In the genomic region with DNA sequence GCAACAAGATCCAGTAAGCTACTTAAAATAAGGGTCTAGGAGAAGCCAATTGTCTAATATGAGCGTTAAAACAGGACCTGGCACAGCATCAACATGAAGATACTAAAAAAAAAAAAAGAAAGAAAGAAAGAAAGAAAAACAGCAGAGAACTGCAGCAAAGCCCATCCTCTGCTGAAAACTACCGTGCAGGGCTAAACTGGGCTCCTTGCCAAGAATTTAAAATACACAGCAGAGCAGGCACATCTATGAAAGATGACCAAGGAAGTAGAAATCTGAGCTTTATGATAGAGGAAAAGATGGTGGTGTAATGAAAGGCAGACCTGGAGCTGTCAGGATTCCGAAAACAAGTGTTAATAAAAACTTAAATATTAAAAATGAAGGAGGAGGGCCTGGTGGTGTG, we compare ENCODE assay signal across 16 mouse cellular contexts. TPM values are rescaled to one million over a fixed set of nuclear protein-coding genes. Genes with fewer than 3 reads are reported as not detected.
DNase-seq lines count a peak whose midpoint lies in the region; ATAC-seq and TF ChIP-seq lines count a peak whose summit lies in the region.
"Had no signal": no experiment of that assay in that cellular context is flagged by ENCODE, and none has a peak within 500 bp of the region (broad histone marks: within the 10 kb centered on the region; RNA-seq: fewer than 3 reads in every experiment).

No protein-coding gene starts in this region.

- TF ChIP-seq EP300 in lung, postnatal 0 days (IDR thresholded peaks at IDR 0.05): no peak

- H3K4me1 ChIP-seq in heart, embryonic 14.5 days (ENCODE audit: control insufficient read depth in 2 of 2, insufficient read depth in 2 of 2, low read length in 2 of 2): peaks cover 2 to 17% of the 10 kb centered on the region in 2 experiments; a peak in 3 of 4 replicates
- no peaks in the 10 kb centered on the region for H3K4me1 ChIP-seq in lung, postnatal 0 days (ENCODE audit: insufficient read depth, low read depth, low read length)
- peaks cover 4% of the 10 kb centered on the region; the same call in 1 of the 2 replicates for H3K4me1 ChIP-seq in embryonic facial prominence, embryonic 12.5 days
- H3K4me1 ChIP-seq: liver, embryonic 13.5 days had no signal

- H3K27ac ChIP-seq in heart, embryonic 14.5 days (replicated peaks in 1 of 2; ENCODE audit: control insufficient read depth in 1 of 2, insufficient read depth in 1 of 2, low read depth in 2 of 2, low read length in 2 of 2): peak overlapping the region in 1 of 2 experiments; percentile 27; a peak in 1 of 4 replicates
- no peak overlapping the region for H3K27ac ChIP-seq in lung, postnatal 0 days (ENCODE audit: low read length)
- H3K27ac ChIP-seq in embryonic facial prominence, embryonic 12.5 days: 0 out of 2 replicates have a peak overlapping the region, but pooled peaks have one; percentile 23
- H3K27ac ChIP-seq: liver, embryonic 13.5 days had no signal

- WGBS in heart, embryonic 14.5 days: 23% methylated on average over 3 of the region's 3 CpGs
- 21% methylated on average over 3 of the region's 3 CpGs for WGBS in lung, postnatal 0 days
- 18% methylated on average over 3 of the region's 3 CpGs for WGBS in embryonic facial prominence, embryonic 12.5 days

- no peak for ATAC-seq in heart, embryonic 14.5 days (ENCODE audit: insufficient number of reproducible peaks, insufficient read depth, low FRiP score, low read depth)
- ATAC-seq in lung, postnatal 0 days: no peak
- no peak for ATAC-seq in embryonic facial prominence, embryonic 12.5 days (ENCODE audit: insufficient number of reproducible peaks, insufficient read depth, low FRiP score, low TSS enrichment)
- ATAC-seq: Patski had no signal

- no peaks in the 10 kb centered on the region for H3K27me3 ChIP-seq in heart, embryonic 14.5 days (ENCODE audit: control insufficient read depth, insufficient read depth, low read length)
- no peaks in the 10 kb centered on the region for H3K27me3 ChIP-seq in lung, postnatal 0 days (replicated peaks; ENCODE audit: insufficient read depth, low read length)
- no peaks in the 10 kb centered on the region for H3K27me3 ChIP-seq in embryonic facial prominence, embryonic 12.5 days
- H3K27me3 ChIP-seq: liver, embryonic 13.5 days had no signal

- H3K4me3 ChIP-seq in heart, embryonic 14.5 days (ENCODE audit: control insufficient read depth in 1 of 2, insufficient read depth in 1 of 2, low read depth in 1 of 2, low read length in 2 of 2): no peak overlapping the region
- no peak overlapping the region for H3K4me3 ChIP-seq in lung, postnatal 0 days (ENCODE audit: low read depth, low read length)
- no peak overlapping the region for H3K4me3 ChIP-seq in embryonic facial prominence, embryonic 12.5 days
- H3K4me3 ChIP-seq: erythroblast, embryonic 14.5 days; liver, embryonic 13.5 days had no signal

- no peaks in the 10 kb centered on the region for H3K9me3 ChIP-seq in heart, embryonic 14.5 days (ENCODE audit: control insufficient read depth, low read length)
- H3K9me3 ChIP-seq in lung, postnatal 0 days (ENCODE audit: low read length): no peaks in the 10 kb centered on the region
- H3K9me3 ChIP-seq in embryonic facial prominence, embryonic 12.5 days: no peaks in the 10 kb centered on the region
- H3K9me3 ChIP-seq: liver, embryonic 13.5 days had no signal

- TF ChIP-seq CTCF in lung, postnatal 0 days (IDR thresholded peaks at IDR 0.05): no peak

- no peak overlapping the region for H3K9ac ChIP-seq in heart, embryonic 14.5 days (ENCODE audit: low read length)
- no peak overlapping the region for H3K9ac ChIP-seq in lung, postnatal 0 days (replicated peaks; ENCODE audit: low read depth)
- H3K9ac ChIP-seq in embryonic facial prominence, embryonic 12.5 days: no peak overlapping the region
- H3K9ac ChIP-seq: liver, embryonic 13.5 days had no signal

- peak; percentile 32 for DNase-seq in embryo, embryonic 11.5 days (ENCODE audit: low read depth, low spot score)
- DNase-seq in embryo, embryonic 10 days (ENCODE audit: low spot score): no peak
- no peak for DNase-seq in heart, adult 18-20 months
- peak; percentile 12 for DNase-seq in lung, postnatal 0 days (ENCODE audit: low spot score)
- no peak for DNase-seq in lung, postnatal 10 days
- DNase-seq in adrenal gland, adult 2 months: no peak
- DNase-seq: cerebellum, postnatal 36 days; kidney, adult 8-10 months; liver, embryonic 13.5 days; lung, postnatal 14 days; right cerebral cortex, postnatal 14 days had no signal

- H3K36me3 ChIP-seq in heart, embryonic 14.5 days (ENCODE audit: control insufficient read depth, insufficient read depth, low read length): no peaks in the 10 kb centered on the region
- no peaks in the 10 kb centered on the region for H3K36me3 ChIP-seq in lung, postnatal 0 days (ENCODE audit: insufficient read depth, low read length)
- no peaks in the 10 kb centered on the region for H3K36me3 ChIP-seq in embryonic facial prominence, embryonic 12.5 days
- H3K36me3 ChIP-seq: liver, embryonic 13.5 days had no signal

- H3K4me2 ChIP-seq in heart, embryonic 14.5 days (ENCODE audit: low read length): peak overlapping the region; percentile 32; the same call in 1 of the 2 replicates
- H3K4me2 ChIP-seq in lung, postnatal 0 days (replicated peaks; ENCODE audit: low read depth, low read length): no peak overlapping the region
- no peak overlapping the region for H3K4me2 ChIP-seq in embryonic facial prominence, embryonic 12.5 days (replicated peaks)
- H3K4me2 ChIP-seq: liver, embryonic 13.5 days; midbrain, embryonic 11.5 days had no signal

RNA-seq across cellular contexts. Expression of gene Pacrg, which starts 48.5 kb away (rescaled TPM):
- polyA plus RNA-seq in heart, embryonic 14.5 days (2014; fragmentation: Nextera tagmentation; extraction: Ambion mirVana): 1.0 and 1.2 TPM in 2 replicates
- 1 to 10 TPM; 1.1 to 2.1 TPM for total RNA-seq in heart, adult 18-20 months (2021)
- 6.7 and 8.1 TPM in 2 replicates for polyA plus RNA-seq in lung, postnatal 0 days (2015; fragmentation: Nextera tagmentation; extraction: Ambion mirVana)
- 2.2 and 2.5 TPM in 2 replicates for polyA plus RNA-seq in embryonic facial prominence, embryonic 12.5 days (2016; fragmentation: Nextera tagmentation; extraction: Ambion mirVana)
- 1 to 10 TPM; 2.6 to 2.7 TPM for total RNA-seq in adrenal gland, adult 2 months (2021)
- polyA plus RNA-seq in adrenal gland, adult 2 months (2012; rRNA removed): 0.54 and 0.82 TPM in 2 replicates
- polyA plus RNA-seq: erythroblast, embryonic 14.5 days had no signal

RNA-seq across cellular contexts. Expression of gene Prkn, which starts 48.5 kb away (rescaled TPM):
- 2.9 and 3.5 TPM in 2 replicates for polyA plus RNA-seq in heart, embryonic 14.5 days (2014; fragmentation: Nextera tagmentation; extraction: Ambion mirVana)
- total RNA-seq in heart, adult 18-20 months (2021): 10 to 100 TPM; 12.3 to 13.1 TPM
- polyA plus RNA-seq in lung, postnatal 0 days (2015; fragmentation: Nextera tagmentation; extraction: Ambion mirVana): 2.8 TPM in 2 replicates
- polyA plus RNA-seq in embryonic facial prominence, embryonic 12.5 days (2016; fragmentation: Nextera tagmentation; extraction: Ambion mirVana): 1.8 and 2.2 TPM in 2 replicates
- total RNA-seq in adrenal gland, adult 2 months (2021): 1 to 10 TPM; 6.3 to 8.8 TPM
- polyA plus RNA-seq in adrenal gland, adult 2 months (2012; rRNA removed): 3.2 and 4.8 TPM in 2 replicates
- polyA plus RNA-seq: erythroblast, embryonic 14.5 days had no signal

Comparison
In these comparisons a context has a peak if more than half of its experiments do, and no peak if none do; other contexts are left out.
1. DNase-seq: peak in embryo, embryonic 11.5 days (single experiment) and lung, postnatal 0 days (single experiment); none in embryo, embryonic 10 days (single experiment), heart, adult 18-20 months (0 of 2), lung, postnatal 10 days (single experiment) and adrenal gland, adult 2 months (single experiment).